Mouse (Mus musculus) liver (tissue): ENCODE measurements around the gene Rtp1.

Experiments used
- DNase-seq: peaks from one replicate; pipeline ENCODE4 v3.0.0-alpha.2; 2020; ENCODE audit warnings: mixed read lengths

Rtp1 gene

DNA sequence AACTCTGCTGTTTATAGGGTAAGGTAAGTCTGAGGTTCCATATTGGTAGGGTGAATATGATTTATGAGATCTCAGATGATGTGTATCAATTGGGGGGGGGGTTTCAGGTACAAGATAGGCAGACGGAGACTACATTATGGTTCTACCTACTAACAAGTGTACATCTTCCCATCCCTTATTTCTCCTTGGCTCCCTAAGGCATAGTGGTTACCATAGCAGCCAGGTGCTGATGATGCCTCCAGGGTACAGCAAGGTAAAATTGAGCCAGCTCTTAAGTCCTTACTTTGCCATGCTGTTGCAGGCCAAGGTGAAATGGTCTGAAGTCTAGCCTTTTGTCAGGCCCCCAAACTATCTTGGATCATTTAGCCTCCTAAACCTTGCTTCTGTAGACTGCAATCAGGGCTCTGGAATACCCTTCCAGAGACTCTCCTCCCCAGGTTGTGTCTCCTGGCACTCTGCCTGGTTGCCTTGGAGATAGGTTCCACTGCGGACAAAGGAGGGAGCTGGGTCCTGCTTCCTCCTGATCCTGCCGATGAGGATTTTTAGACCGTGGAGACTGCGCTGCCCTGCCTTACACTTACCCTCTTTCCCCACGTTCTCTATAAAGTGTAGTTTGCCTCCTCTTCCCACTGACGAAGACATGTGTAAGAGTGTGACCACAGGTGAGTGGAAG lies at the start of gene Rtp1:
Rtp1 (plus strand) TSS at position 487 of the 673 bp plus-strand sequence.
- DNase-seq: no peak

GRCm38 (mm10) chr16:23379536-23380230 lies 49.2 kb upstream of the Rtp1 start:
- no peak for DNase-seq

DNA sequence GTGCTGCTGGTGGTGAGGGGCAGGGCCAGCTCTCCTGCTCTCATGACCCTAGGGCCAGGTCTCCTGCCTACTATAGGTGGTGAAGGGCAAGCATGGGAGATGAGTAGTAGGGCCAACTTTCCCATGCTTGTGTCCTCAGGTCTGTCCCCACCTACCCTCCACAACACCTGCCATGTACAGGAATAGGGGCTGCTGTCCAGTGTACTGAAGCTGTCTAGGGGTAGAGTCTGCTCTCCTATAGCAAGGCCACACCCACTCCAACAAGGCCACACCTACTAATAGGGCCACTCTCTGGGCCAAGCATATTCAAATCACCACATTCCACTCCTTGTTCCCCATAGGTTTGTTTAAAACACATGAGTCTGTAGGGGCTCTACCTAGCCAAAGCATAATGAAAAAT lies 44.6 kb upstream of the Rtp1 start:
- no peak for DNase-seq

- DNase-seq: no peak
Measured at GRCm38 (mm10) chr16:23397931-23398330, 31.0 kb upstream of the Rtp1 start.

DNA sequence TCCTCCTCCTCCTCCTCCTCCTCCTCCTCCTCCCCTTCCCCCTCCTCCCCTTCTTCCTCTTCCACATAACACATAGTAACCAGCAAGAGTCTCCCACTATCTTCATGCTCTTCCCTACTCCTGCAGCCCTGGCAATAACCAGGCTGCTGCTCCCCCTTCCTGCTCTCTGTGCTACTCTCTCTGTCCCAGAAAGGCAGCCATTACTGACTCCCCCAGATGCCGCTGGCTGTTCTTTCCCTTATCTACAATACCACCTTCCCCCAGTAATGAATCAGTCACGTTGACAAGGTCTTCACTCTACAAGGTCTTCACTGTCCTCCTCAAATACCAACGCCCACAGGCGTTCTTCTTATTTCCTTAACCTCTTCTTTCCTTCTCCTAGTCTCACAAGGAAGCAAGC lies 27.5 kb upstream of the Rtp1 start:
- no peak for DNase-seq

DNA sequence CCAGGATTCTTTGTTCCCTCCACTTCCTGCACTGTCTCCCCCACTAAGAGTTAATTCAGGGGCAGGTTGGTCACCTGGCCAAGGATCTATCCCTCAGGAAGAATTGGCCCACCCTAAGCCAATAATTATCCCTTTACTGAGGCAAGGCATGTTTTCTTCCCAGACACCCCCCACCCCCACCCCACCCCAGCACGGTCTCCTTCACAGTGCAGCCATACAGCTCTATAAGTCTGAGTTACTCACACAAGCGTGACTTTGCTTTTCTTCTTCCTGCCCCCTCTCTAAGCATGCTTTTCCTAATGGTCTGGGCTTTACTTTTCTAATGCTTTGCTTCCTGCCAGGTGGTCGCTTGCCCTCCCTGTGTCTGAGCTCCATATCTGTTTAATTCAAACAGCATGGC lies 27.0 kb upstream of the Rtp1 start:
- DNase-seq: no peak

- peak; percentile 71 for DNase-seq
Measured at GRCm38 (mm10) chr16:23403008-23403755, 25.8 kb upstream of the Rtp1 start.

DNA sequence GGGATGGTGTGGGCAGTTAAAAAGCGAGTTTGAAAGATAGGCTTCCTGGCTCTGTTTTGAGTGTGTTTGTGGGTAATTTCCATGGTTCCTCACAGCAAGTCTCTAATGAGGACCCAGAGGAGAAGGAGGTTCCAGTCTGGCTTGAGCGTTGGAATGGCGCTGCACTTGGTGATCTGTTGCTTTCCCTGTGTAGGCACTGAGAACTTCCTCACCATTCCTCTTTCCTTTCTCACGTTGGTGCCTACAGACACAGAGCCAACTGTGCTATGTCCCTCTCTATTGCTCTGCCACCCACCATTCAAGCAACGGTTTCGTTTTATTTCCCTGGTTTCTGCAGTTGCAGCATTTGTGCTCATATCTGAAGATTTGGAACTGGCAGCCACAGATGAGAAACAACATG lies 16.0 kb upstream of the Rtp1 start:
- no peak for DNase-seq

DNA sequence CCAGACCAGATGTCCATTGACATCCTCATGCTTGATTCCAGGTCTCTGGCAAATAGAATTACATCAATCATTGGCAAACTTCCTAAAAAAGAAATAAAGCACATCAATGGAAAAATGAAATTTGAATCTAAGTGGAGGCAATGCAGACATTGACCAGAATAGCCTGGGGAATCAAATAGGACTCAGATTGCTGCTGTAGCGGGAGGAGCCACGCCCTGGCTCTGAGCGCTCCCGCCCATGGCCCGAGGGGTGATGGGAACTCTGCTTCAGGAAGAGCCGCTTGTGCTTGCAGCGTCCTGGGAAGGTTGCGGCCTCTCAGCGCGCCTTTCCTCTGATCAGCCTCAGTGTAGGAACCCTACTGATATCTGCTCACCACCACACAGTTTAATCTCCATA lies 12.7 kb upstream of the Rtp1 start:
- peak; percentile 32 for DNase-seq

DNA sequence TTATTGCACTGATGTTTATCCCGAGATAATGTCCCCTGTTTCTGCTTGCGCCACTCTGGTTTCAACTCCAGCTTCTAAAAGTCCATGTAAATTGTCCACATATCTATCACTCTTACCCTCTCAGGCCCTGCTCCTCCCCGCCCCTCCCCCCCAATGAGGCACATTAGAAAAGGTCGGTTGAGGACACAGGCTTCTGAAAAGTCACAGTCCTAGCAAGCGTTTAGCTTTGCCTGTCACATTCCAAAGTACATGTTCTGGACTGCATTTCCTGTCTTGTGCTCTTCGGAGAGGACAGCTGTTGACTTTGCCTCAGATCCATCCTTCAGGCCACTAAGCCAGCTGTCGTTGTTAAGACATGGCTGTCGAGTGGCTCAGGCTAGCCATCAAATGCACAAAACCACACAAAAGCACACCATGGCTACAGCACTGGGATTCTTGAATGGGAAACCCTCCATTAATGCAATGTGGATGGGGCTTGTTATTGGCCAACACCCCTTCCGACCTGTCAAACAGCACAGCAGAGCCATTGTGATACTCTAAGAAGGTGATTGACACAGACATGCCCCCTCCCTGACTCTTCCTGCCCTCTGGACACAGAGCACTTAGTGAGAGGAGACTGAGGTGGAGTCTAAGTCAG lies 12.2 kb upstream of the Rtp1 start:
- DNase-seq: peak; percentile 10

DNA sequence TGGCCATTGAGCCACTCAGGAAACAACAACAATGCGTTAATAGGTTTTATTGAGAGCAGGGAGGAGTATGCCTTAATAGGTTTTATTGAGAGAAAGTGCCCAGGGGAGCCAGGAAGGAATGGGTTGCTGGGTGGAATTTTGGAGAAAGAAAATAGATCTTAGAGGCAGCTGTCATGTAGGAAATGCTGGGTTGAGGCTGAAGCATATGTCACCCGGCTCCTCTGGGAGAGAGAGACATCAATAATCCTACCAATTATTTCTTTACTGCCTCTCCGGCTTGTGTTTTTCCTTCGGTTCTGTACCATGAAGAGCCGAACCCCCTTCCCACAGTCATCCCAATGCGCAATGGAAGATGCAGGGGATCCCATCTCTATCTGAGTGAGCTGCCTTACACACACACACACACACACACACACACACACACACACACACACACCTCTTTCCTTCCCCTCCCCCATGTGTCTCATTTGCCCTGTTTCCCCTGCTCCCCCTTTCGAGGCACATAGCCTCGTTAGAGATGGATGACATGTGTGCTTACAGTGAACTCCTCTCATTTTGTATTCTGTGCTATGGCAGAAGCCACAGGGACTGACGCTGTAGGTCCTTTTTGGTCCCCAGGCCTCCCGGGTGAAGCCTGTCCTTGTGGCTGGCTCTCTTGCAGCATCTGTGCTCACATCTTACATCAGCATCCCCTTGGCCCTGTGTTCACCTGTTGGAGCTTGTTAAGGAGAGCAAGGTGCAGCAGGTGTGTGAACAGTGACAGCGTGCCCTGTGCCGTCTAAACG lies 11.3 kb upstream of the Rtp1 start:
- DNase-seq: no peak

- no peak for DNase-seq
Measured at GRCm38 (mm10) chr16:23419565-23420085, 9.3 kb upstream of the Rtp1 start.

GRCm38 (mm10) chr16:23423825-23424224 lies 5.1 kb upstream of the Rtp1 start:
- DNase-seq: no peak

- DNase-seq: no peak
Measured at GRCm38 (mm10) chr16:23427701-23428100, 1.2 kb upstream of the Rtp1 start.

DNA sequence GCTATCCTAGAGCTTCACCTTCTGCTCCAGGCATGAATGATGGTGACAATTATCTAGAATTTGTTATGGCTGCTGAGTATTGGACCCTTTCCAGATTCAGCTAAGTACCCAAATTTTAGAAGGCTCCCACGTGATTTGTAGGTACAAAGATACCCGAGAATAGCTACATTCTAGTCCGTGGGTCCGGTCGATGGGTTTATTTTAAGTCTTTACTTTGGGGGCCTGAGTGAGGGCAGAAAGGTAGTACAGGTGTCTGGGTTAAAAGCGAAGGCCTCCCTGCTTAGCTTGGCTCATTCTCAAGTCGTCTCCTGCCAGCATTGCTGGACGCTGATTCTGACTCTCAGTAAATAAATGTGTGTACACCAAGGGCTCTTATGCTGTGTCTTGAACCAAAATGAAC lies 1.1 kb downstream of the Rtp1 start:
- no peak for DNase-seq

DNA sequence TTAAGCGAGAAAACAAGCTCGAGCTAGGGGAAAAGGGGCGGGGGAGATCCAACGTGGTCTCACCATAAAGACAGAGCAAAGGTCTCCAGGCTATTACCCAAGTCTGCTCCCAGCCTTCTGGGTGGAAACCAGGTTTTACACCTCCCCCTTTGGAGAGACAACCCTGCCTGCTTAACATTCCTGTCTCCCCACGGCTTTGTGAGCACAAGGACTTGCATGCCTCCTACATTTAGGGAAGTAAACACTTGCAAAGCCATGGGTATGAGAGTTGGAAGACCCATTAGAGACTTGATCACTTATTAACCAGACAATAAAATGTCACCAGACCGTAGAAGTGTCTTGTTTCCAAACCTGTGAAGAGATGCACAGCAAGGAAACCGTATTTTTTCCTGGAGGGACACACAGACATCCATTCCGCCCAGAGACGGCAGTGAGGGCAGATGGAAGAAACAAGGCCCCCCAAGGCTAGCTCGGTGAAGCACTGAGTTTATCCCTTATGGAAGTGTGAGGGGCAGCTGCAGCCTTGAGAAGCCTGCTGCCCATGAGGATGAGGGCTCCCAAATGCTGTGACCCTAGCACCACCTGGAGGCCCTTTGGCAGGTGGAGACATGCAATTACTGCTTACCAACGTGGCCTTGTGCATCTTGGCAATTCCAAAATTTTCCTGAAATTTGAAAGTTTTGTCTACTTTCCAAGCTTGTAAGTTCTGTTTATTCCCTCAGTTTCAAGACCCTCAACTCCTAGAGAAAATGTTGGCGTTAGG lies 8.7 kb downstream of the Rtp1 start:
- DNase-seq: peak; percentile 10

- DNase-seq: no peak
Measured at GRCm38 (mm10) chr16:23444231-23444630, 15.3 kb downstream of the Rtp1 start.

- no peak for DNase-seq
Measured at GRCm38 (mm10) chr16:23449946-23450345, 21.0 kb downstream of the Rtp1 start.

- no peak for DNase-seq
Measured at GRCm38 (mm10) chr16:23450816-23451215, 21.9 kb downstream of the Rtp1 start.

DNA sequence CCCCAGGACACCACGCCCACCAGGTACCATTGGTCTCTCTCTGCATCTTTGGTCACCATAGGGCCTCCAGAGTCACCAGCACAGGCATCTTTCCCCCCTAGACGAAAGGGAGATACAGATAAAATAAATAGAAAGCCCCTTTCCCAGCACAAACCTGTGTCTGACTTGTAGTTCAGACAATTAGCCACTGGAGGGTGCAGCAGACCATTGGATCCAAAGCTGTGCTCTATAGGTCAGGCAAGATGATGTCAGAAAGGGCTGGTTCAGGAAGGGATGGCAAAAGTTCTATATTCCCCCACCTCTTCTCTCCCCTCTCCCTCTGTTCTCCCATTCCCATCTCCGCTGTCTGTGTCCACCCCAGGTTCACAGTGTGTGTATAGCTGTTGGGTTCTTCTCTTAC lies 23.5 kb downstream of the Rtp1 start:
- DNase-seq: peak; percentile 36

DNA sequence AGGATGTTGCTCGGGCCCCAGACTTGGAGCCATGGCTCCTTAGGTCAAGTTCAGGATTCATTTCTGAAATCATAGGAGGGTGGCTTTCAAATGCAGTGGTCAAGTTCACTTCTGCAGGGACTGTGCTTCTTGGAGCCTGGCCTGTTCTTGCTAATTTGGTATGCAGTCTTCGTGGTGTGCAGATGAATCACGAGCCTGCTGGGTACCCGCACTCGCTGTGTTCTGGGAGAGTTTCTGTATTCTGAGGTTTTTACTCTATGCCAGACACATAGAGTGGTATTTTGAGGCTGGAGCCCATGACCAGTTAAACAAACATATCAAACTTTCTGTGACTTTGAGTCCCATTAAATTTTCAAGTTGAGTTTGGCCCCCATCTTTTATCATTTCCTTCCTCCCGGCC lies 25.4 kb downstream of the Rtp1 start:
- no peak for DNase-seq

- no peak for DNase-seq
Measured at GRCm38 (mm10) chr16:23456534-23456933, 27.6 kb downstream of the Rtp1 start.
